Mouse (Mus musculus) myocyte (in vitro differentiated cells): ENCODE measurements around the gene Hist1h4i. TPM values are rescaled to one million over a fixed set of nuclear protein-coding genes. Genes with fewer than 3 reads are reported as not detected.

Experiments
- H3K27me3 ChIP-seq: one replicate; pipeline ENCODE4 v1.6.1; 2011; ENCODE audit not compliant: control insufficient read depth, insufficient read depth, insufficient read length
- H3K36me3 ChIP-seq: one replicate; pipeline ENCODE4 v1.6.1; 2011; ENCODE audit not compliant: control insufficient read depth, insufficient read depth
- H3K4me2 ChIP-seq: one replicate; pipeline ENCODE4 v1.6.1; 2011; ENCODE audit warnings: low read depth, control low read depth
- H3K4me3 ChIP-seq: one replicate; pipeline ENCODE4 v1.5.1; 2011; ENCODE audit warnings: mild to moderate bottlenecking, control low read depth, moderate library complexity
- H3K79me2 ChIP-seq: one replicate; pipeline ENCODE4 v1.6.1; 2011; ENCODE audit not compliant: control insufficient read depth, insufficient read depth
- H3ac ChIP-seq: one replicate; pipeline ENCODE4 v1.6.1; 2011; ENCODE audit not compliant: control insufficient read depth, insufficient read length
- CEBPB ChIP-seq: IDR thresholded peaks from 2 replicates; pipeline ENCODE4 v1.6.1; 2011; ENCODE audit warnings: mild to moderate bottlenecking, moderate library complexity; ENCODE audit not compliant: poor library complexity, insufficient read depth, severe bottlenecking
- E2F4 ChIP-seq: IDR thresholded peaks from one replicate; pipeline ENCODE4 v1.6.1; 2011; ENCODE audit warnings: mild to moderate bottlenecking, control low read depth, moderate library complexity; ENCODE audit not compliant: insufficient read depth
- MAX ChIP-seq: IDR thresholded peaks from one replicate; pipeline ENCODE4 v1.6.1; 2011; ENCODE audit warnings: low read depth, mild to moderate bottlenecking, control low read depth
- MYOD1 ChIP-seq, 3 experiments: IDR thresholded peaks; one replicate each; pipeline ENCODE4 v1.6.1; 2011; ENCODE audit warnings: control low read depth in 2 of 3, low read depth in 2 of 3, mild to moderate bottlenecking in 2 of 3, moderate library complexity in 1 of 3; ENCODE audit not compliant: insufficient read length in 2 of 3, control insufficient read depth in 1 of 3
- MYOG ChIP-seq, 3 experiments: IDR thresholded peaks; one replicate each; pipeline ENCODE4 v1.6.1; 2011; ENCODE audit warnings: control low read depth in 2 of 3, low read depth in 2 of 3, mild to moderate bottlenecking in 2 of 3; ENCODE audit not compliant: insufficient read length in 2 of 3, control insufficient read depth in 1 of 3, insufficient read depth in 1 of 3
- POLR2A ChIP-seq: IDR thresholded peaks from one replicate; pipeline ENCODE4 v1.6.1; 2011; ENCODE audit warnings: low read depth, mild to moderate bottlenecking, control low read depth, moderate library complexity; ENCODE audit not compliant: insufficient read length
- POLR2AphosphoS2 ChIP-seq: IDR thresholded peaks from one replicate; pipeline ENCODE4 v1.6.1; 2011; ENCODE audit warnings: low read depth, control low read depth; ENCODE audit not compliant: insufficient read length
- REST ChIP-seq: IDR thresholded peaks from one replicate; pipeline ENCODE4 v1.6.1; 2011; ENCODE audit warnings: mild to moderate bottlenecking, control low read depth, moderate library complexity; ENCODE audit not compliant: insufficient read depth, insufficient read length
- SRF ChIP-seq: IDR thresholded peaks from one replicate; pipeline ENCODE4 v1.6.1; 2011; ENCODE audit warnings: low read depth; ENCODE audit not compliant: control insufficient read depth, insufficient read length
- TCF12 ChIP-seq: IDR thresholded peaks from one replicate; pipeline ENCODE4 v1.6.1; 2011; ENCODE audit warnings: mild to moderate bottlenecking, control low read depth; ENCODE audit not compliant: poor library complexity, insufficient read depth, severe bottlenecking
- TCF3 ChIP-seq: IDR thresholded peaks from one replicate; pipeline ENCODE4 v1.6.1; 2011; ENCODE audit warnings: low read depth, control low read depth; ENCODE audit not compliant: insufficient read length
- USF1 ChIP-seq: IDR thresholded peaks from one replicate; pipeline ENCODE4 v1.6.1; 2011; ENCODE audit warnings: low read depth, mild to moderate bottlenecking, control low read depth, moderate library complexity
- polyA plus RNA-seq: library from polyadenylated mRNA; unstranded; fragments of >200 nt; fragmentation: generic; extraction: Trizol; gene quantifications from one replicate; pipeline ENCODE4 v1.2.1, GENCODE M21; 2012; ENCODE audit warnings: missing spikeins

Hist1h4i gene
- polyA plus RNA-seq, 1 experiment, result 31.0 TPM

GRCm38 (mm10) chr13:22013716-22014115 lies 27.4 kb downstream of the Hist1h4i start:
- Histone ChIP-seq H3ac (no peak overlapping the region), H3K27me3 (peaks cover 10% of the 10 kb centered on the region), H3K79me2 (no peaks in the 10 kb centered on the region), H3K4me2 (no peak overlapping the region), H3K36me3 (no peaks in the 10 kb centered on the region), H3K4me3 (no peak overlapping the region)
- TF ChIP-seq POLR2A, result no peak
- TF ChIP-seq POLR2AphosphoS2, result no peak
- no peak for TF ChIP-seq USF1
- TF ChIP-seq TCF3, result no peak
- TF ChIP-seq MAX, result no peak
- TF ChIP-seq E2F4, result no peak

GRCm38 (mm10) chr13:22009642-22010041 lies 31.5 kb downstream of the Hist1h4i start, which contains the start of gene Prss16:
Gene Prss16 (minus strand): TSS chr13:22009742.
- no peak for TF ChIP-seq TCF3
- TF ChIP-seq TCF12, result no peak
- no peak for TF ChIP-seq USF1
- TF ChIP-seq POLR2AphosphoS2, result no peak
- TF ChIP-seq MYOD1 (IDR thresholded peaks at IDR 0.05; ENCODE audit: control insufficient read depth in 1 of 3, insufficient read length in 2 of 3, low read depth in 2 of 3), result no peak
- no peak for TF ChIP-seq E2F4
- TF ChIP-seq MAX, result no peak
- no peak for TF ChIP-seq MYOG (IDR thresholded peaks at IDR 0.05; ENCODE audit: control insufficient read depth in 1 of 3, insufficient read depth in 1 of 3, insufficient read length in 2 of 3, low read depth in 2 of 3)
- TF ChIP-seq CEBPB, result no peak
- TF ChIP-seq POLR2A, result no peak
- TF ChIP-seq SRF, result no peak
- no peak for TF ChIP-seq REST
- no peaks in the 10 kb centered on the region for H3K79me2 ChIP-seq
- no peak within 1 kb of the TSS for H3K4me3 ChIP-seq
- peaks cover 22% of the 10 kb centered on the region for H3K27me3 ChIP-seq
- H3K4me2 ChIP-seq, result no peak within 1 kb of the TSS
- no peaks in the 10 kb centered on the region for H3K36me3 ChIP-seq
- H3ac ChIP-seq, result no peak within 1 kb of the TSS

- no peaks in the 10 kb centered on the region for H3K36me3 ChIP-seq
- TF ChIP-seq REST, result no peak
- no peak for TF ChIP-seq MAX
- TF ChIP-seq TCF12, result no peak
- TF ChIP-seq SRF, result no peak
- TF ChIP-seq MYOG (IDR thresholded peaks at IDR 0.05; ENCODE audit: control insufficient read depth in 1 of 3, insufficient read depth in 1 of 3, insufficient read length in 2 of 3, low read depth in 2 of 3), result no peak
- no peak for TF ChIP-seq POLR2A
- no peak for TF ChIP-seq MYOD1 (IDR thresholded peaks at IDR 0.05; ENCODE audit: control insufficient read depth in 1 of 3, insufficient read length in 2 of 3, low read depth in 2 of 3)
- TF ChIP-seq POLR2AphosphoS2, result no peak
- TF ChIP-seq E2F4, result no peak
- no peak for TF ChIP-seq TCF3
- no peak for TF ChIP-seq USF1
- no peak for TF ChIP-seq CEBPB
- no peak overlapping the region for H3K4me3 ChIP-seq
- no peak overlapping the region for H3K4me2 ChIP-seq
- no peak overlapping the region for H3ac ChIP-seq
- peaks cover 22% of the 10 kb centered on the region for H3K27me3 ChIP-seq
- H3K79me2 ChIP-seq, result no peaks in the 10 kb centered on the region
Observed at GRCm38 (mm10) chr13:22008707-22009106, 32.5 kb downstream of the Hist1h4i start.

GRCm38 (mm10) chr13:22007872-22008271 lies 33.3 kb downstream of the Hist1h4i start:
- no peak for TF ChIP-seq POLR2AphosphoS2
- no peak for TF ChIP-seq TCF12
- TF ChIP-seq TCF3, result no peak
- TF ChIP-seq MYOD1 (IDR thresholded peaks at IDR 0.05; ENCODE audit: control insufficient read depth in 1 of 3, insufficient read length in 2 of 3, low read depth in 2 of 3), result no peak
- no peak for TF ChIP-seq MYOG (IDR thresholded peaks at IDR 0.05; ENCODE audit: control insufficient read depth in 1 of 3, insufficient read depth in 1 of 3, insufficient read length in 2 of 3, low read depth in 2 of 3)
- TF ChIP-seq SRF, result no peak
- TF ChIP-seq E2F4, result no peak
- TF ChIP-seq CEBPB, result no peak
- no peak for TF ChIP-seq MAX
- no peak for TF ChIP-seq USF1
- TF ChIP-seq POLR2A, result no peak
- TF ChIP-seq REST, result no peak
- Histone ChIP-seq H3ac (no peak overlapping the region), H3K36me3 (no peaks in the 10 kb centered on the region), H3K4me2 (no peak overlapping the region), H3K4me3 (no peak overlapping the region), H3K79me2 (no peaks in the 10 kb centered on the region), H3K27me3 (peaks cover 22% of the 10 kb centered on the region)

GRCm38 (mm10) chr13:22007121-22007510 lies 34.0 kb downstream of the Hist1h4i start:
- Histone ChIP-seq H3K79me2 (no peaks in the 10 kb centered on the region), H3K27me3 (peaks cover 22% of the 10 kb centered on the region), H3K36me3 (no peaks in the 10 kb centered on the region), H3K4me3 (peak overlapping the region; percentile 34), H3K4me2 (no peak overlapping the region), H3ac (no peak overlapping the region)
- no peak for TF ChIP-seq CEBPB
- no peak for TF ChIP-seq MYOD1 (IDR thresholded peaks at IDR 0.05; ENCODE audit: control insufficient read depth in 1 of 3, insufficient read length in 2 of 3, low read depth in 2 of 3)
- TF ChIP-seq POLR2A, result no peak
- TF ChIP-seq E2F4, result no peak
- TF ChIP-seq MAX, result no peak
- no peak for TF ChIP-seq TCF12
- TF ChIP-seq MYOG (IDR thresholded peaks at IDR 0.05; ENCODE audit: control insufficient read depth in 1 of 3, insufficient read depth in 1 of 3, insufficient read length in 2 of 3, low read depth in 2 of 3), result no peak
- TF ChIP-seq POLR2AphosphoS2, result no peak
- no peak for TF ChIP-seq REST
- no peak for TF ChIP-seq SRF
- TF ChIP-seq USF1, result no peak
- no peak for TF ChIP-seq TCF3
